8 mouse cellular contexts compared by ENCODE assay signal in genomic region chr3:40949903-40950600, GRCm38 (mm10). TPM values are rescaled to one million over a fixed set of nuclear protein-coding genes. Genes with fewer than 3 reads are reported as not detected.
DNase-seq lines count a peak whose midpoint lies in the region; ATAC-seq lines count a peak whose summit lies in the region.

No protein-coding gene starts in this region.

- no peaks in the 10 kb centered on the region for H3K36me3 ChIP-seq in kidney, embryonic 14.5 days (ENCODE audit: control insufficient read depth, insufficient read depth, low read length)
- no peaks in the 10 kb centered on the region for H3K36me3 ChIP-seq in lung, embryonic 16.5 days (ENCODE audit: control insufficient read depth, insufficient read depth, low read length)

- no peaks in the 10 kb centered on the region for H3K27me3 ChIP-seq in kidney, embryonic 14.5 days (ENCODE audit: control insufficient read depth, insufficient read depth, low read length)
- peaks cover 2% of the 10 kb centered on the region; the same call in 1 of the 2 replicates for H3K27me3 ChIP-seq in lung, embryonic 16.5 days (ENCODE audit: control insufficient read depth, insufficient read depth, low read depth, low read length)

- DNase-seq in CD4-positive helper T cell, adult 2 months (ENCODE audit: low read depth, low spot score) = peak; percentile 67
- peak; percentile 44 for DNase-seq in NIH3T3 (ENCODE audit: low read depth)
- DNase-seq in cerebellum, postnatal 14 days = peak; percentile 56 to 72
- peak; percentile 19 for DNase-seq in heart, adult 8-10 months (ENCODE audit: low spot score)
- DNase-seq in right cerebral cortex, adult 18-20 months = peak; percentile 53
- DNase-seq in urinary bladder, postnatal 14 days (ENCODE audit: low spot score) = peak; percentile 37

- ATAC-seq in kidney, embryonic 14.5 days (ENCODE audit: low FRiP score, low TSS enrichment) = peak; percentile 17
- peak; percentile 30 for ATAC-seq in lung, embryonic 16.5 days (ENCODE audit: low read depth)

- peak overlapping the region; percentile 99 for H3K4me2 ChIP-seq in kidney, embryonic 14.5 days (replicated peaks; ENCODE audit: low read depth, low read length)
- peak overlapping the region; percentile 100 for H3K4me2 ChIP-seq in lung, embryonic 16.5 days (ENCODE audit: low read depth, low read length)

- H3K27ac ChIP-seq in kidney, embryonic 14.5 days (ENCODE audit: low read depth, low read length) = peak overlapping the region; percentile 62
- peak overlapping the region; percentile 87 for H3K27ac ChIP-seq in lung, embryonic 16.5 days (ENCODE audit: low read length)

- H3K9me3 ChIP-seq in kidney, embryonic 14.5 days (ENCODE audit: control insufficient read depth, low read length) = no peaks in the 10 kb centered on the region
- no peaks in the 10 kb centered on the region for H3K9me3 ChIP-seq in lung, embryonic 16.5 days (ENCODE audit: control insufficient read depth, low read length)

- H3K4me3 ChIP-seq in kidney, embryonic 14.5 days (ENCODE audit: low read length) = peak overlapping the region; percentile 70
- H3K4me3 ChIP-seq in lung, embryonic 16.5 days (ENCODE audit: low read length) = peak overlapping the region; percentile 79

- under 1% methylated on average over 61 of the region's 118 CpGs for WGBS in kidney, embryonic 14.5 days
- under 1% methylated on average over 86 of the region's 118 CpGs for WGBS in lung, embryonic 16.5 days

- H3K9ac ChIP-seq in kidney, embryonic 14.5 days (ENCODE audit: low read depth, low read length) = peak overlapping the region; percentile 76
- peak overlapping the region; percentile 75 for H3K9ac ChIP-seq in lung, embryonic 16.5 days (ENCODE audit: low read length)

- no peaks in the 10 kb centered on the region for H3K4me1 ChIP-seq in kidney, embryonic 14.5 days (ENCODE audit: control insufficient read depth, insufficient read depth, low read length)
- peaks cover 5% of the 10 kb centered on the region; the same call in 1 of the 2 replicates for H3K4me1 ChIP-seq in lung, embryonic 16.5 days (replicated peaks; ENCODE audit: control insufficient read depth, insufficient read depth, low read length)

RNA-seq across cellular contexts. Expression of gene Larp1b, which starts 0.4 kb away (rescaled TPM):
- 10 to 100 TPM; 59.3 to 71.1 (median 65.5) TPM for total RNA-seq in heart, adult 8-10 months (2022)
- 6.3 and 7.4 TPM in 2 replicates for polyA plus RNA-seq in kidney, embryonic 14.5 days (2014; fragmentation: Nextera tagmentation; extraction: Ambion mirVana)
- 3.1 and 4.5 TPM in 2 replicates for polyA plus RNA-seq in lung, embryonic 16.5 days (2015; fragmentation: Nextera tagmentation; extraction: Ambion mirVana)

RNA-seq across cellular contexts. Expression of gene 1700034I23Rik, which starts 47.7 kb away (rescaled TPM):
- under 1 TPM in 3 of 4 experiments, not detected in 1; 0.16 to 0.35 (median 0.25) TPM for total RNA-seq in heart, adult 8-10 months (2022)
- polyA plus RNA-seq in kidney, embryonic 14.5 days (2014; fragmentation: Nextera tagmentation; extraction: Ambion mirVana) = 0.16 TPM in 1 of 2 replicates, not detected in the other
- 0.14 and 0.20 TPM in 2 replicates for polyA plus RNA-seq in lung, embryonic 16.5 days (2015; fragmentation: Nextera tagmentation; extraction: Ambion mirVana)

Comparison
In these comparisons a context has a peak if more than half of its experiments do, and no peak if none do; other contexts are left out.
1. Peak in every context shown above with its lines: DNase-seq, ATAC-seq, H3K4me3 ChIP-seq and H3K27ac ChIP-seq.